Mouse (Mus musculus) testis, postnatal 14 days (tissue): ENCODE results near the gene Sorcs2.

Experiments
- DNase-seq: peaks from one replicate; pipeline ENCODE4 v3.0.0; 2021; ENCODE audit warnings: low spot score

Sorcs2 gene

GRCm38 (mm10) chr5:36228405-36229370 is 169.3 kb downstream of the Sorcs2 start:
- DNase-seq = no peak

- no peak for DNase-seq
Observed at GRCm38 (mm10) chr5:36226296-36226695, 171.6 kb downstream of the Sorcs2 start.

GRCm38 (mm10) chr5:36225855-36226254 is 172.1 kb downstream of the Sorcs2 start:
- no peak for DNase-seq

- DNase-seq = no peak
Observed at GRCm38 (mm10) chr5:36223787-36224186, 174.2 kb downstream of the Sorcs2 start.

GRCm38 (mm10) chr5:36220626-36221025 is 177.3 kb downstream of the Sorcs2 start:
- no peak for DNase-seq

GRCm38 (mm10) chr5:36220105-36220504 is 177.8 kb downstream of the Sorcs2 start:
- no peak for DNase-seq

- DNase-seq = no peak
Observed at GRCm38 (mm10) chr5:36213310-36213709, 184.6 kb downstream of the Sorcs2 start.

- DNase-seq = no peak
Observed at GRCm38 (mm10) chr5:36208803-36209202, 189.1 kb downstream of the Sorcs2 start.

GRCm38 (mm10) chr5:36205397-36205796 is 192.5 kb downstream of the Sorcs2 start:
- no peak for DNase-seq

GRCm38 (mm10) chr5:36203916-36204315 is 194.0 kb downstream of the Sorcs2 start, which contains the start of gene Psapl1:
TSS of gene Psapl1 (plus strand) at chr5:36204021.
- DNase-seq = no peak

- DNase-seq = no peak
Observed at GRCm38 (mm10) chr5:36203421-36203820, 194.5 kb downstream of the Sorcs2 start.

- DNase-seq = no peak
Observed at GRCm38 (mm10) chr5:36202781-36203180, 195.2 kb downstream of the Sorcs2 start.

- DNase-seq = no peak
Observed at GRCm38 (mm10) chr5:36199519-36199918, 198.4 kb downstream of the Sorcs2 start.

- DNase-seq = no peak
Observed at GRCm38 (mm10) chr5:36195436-36195835, 202.5 kb downstream of the Sorcs2 start.

GRCm38 (mm10) chr5:36194631-36195030 is 203.3 kb downstream of the Sorcs2 start:
- no peak for DNase-seq

GRCm38 (mm10) chr5:36192677-36193076 is 205.3 kb downstream of the Sorcs2 start:
- no peak for DNase-seq

- no peak for DNase-seq
Observed at GRCm38 (mm10) chr5:36191876-36192275, 206.1 kb downstream of the Sorcs2 start.

- DNase-seq = no peak
Observed at GRCm38 (mm10) chr5:36191285-36191684, 206.7 kb downstream of the Sorcs2 start.

- no peak for DNase-seq
Observed at GRCm38 (mm10) chr5:36188310-36188709, 209.6 kb downstream of the Sorcs2 start.

GRCm38 (mm10) chr5:36186294-36187053 is 211.5 kb downstream of the Sorcs2 start:
- DNase-seq = no peak

- no peak for DNase-seq
Observed at GRCm38 (mm10) chr5:36182326-36182725, 215.6 kb downstream of the Sorcs2 start.

GRCm38 (mm10) chr5:36179708-36180107 is 218.2 kb downstream of the Sorcs2 start:
- no peak for DNase-seq

- no peak for DNase-seq
Observed at GRCm38 (mm10) chr5:36178785-36179184, 219.2 kb downstream of the Sorcs2 start.
